In the genomic region with DNA sequence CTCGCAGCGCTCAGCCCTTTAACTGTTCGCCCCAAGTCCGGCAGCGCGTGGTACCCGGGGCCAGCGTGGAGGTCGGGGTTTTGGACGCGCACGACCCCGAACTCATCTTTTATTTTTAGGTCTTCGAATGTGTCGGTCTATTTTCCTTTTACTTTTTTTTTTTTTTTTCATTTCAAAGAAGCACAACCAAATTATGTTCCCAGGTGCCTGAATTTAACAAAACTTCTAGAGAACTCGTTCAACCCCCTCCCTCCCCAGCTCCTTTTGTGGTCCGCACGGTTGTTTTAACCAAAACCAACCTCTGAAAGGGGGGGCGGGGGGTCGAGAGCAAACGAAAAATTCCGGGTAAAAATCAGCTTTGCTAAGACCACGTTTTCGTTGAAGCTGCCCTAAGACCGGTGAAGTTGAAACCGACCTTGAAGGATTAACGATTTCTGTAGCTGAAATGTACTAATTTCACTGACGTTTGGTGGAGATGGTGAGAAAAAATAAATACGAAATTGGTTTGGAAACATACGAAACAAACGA, we compare ENCODE assay signal across 8 mouse cellular contexts. TPM values are rescaled to one million over a fixed set of nuclear protein-coding genes. Genes with fewer than 3 reads are reported as not detected.
DNase-seq lines count a peak whose midpoint lies in the region; ATAC-seq lines count a peak whose summit lies in the region.

No protein-coding gene starts in this region.

- H3K9me3 ChIP-seq in liver, embryonic 11.5 days (ENCODE audit: control insufficient read depth, low read length), result no peaks in the 10 kb centered on the region
- H3K9me3 ChIP-seq in midbrain, embryonic 11.5 days (ENCODE audit: control insufficient read depth, low read length), result no peaks in the 10 kb centered on the region

- intact Hi-C loops in heart, postnatal 36 days (cut with DNase I), result loop anchor here (1.0 kb wide), 1 partner anchor 9 kb away; no protein-coding TSS in a partner anchor
- intact Hi-C loops in gastrocnemius, postnatal 14 days (cut with DNase I; ENCODE audit: low total_unique reads), result loop anchor here (10.0 kb wide), 1 partner anchor 1966 kb away; no protein-coding TSS in a partner anchor

- under 1% methylated on average over 31 of the region's 31 CpGs for WGBS in liver, embryonic 11.5 days
- WGBS in midbrain, embryonic 11.5 days, result 0% methylated on average over 31 of the region's 31 CpGs

- peak overlapping the region; percentile 96 for H3K27ac ChIP-seq in liver, embryonic 11.5 days (ENCODE audit: low read depth, low read length)
- H3K27ac ChIP-seq in midbrain, embryonic 11.5 days (ENCODE audit: low read depth, low read length), result peak overlapping the region; percentile 12; the same call in 1 of the 2 replicates

- no peaks in the 10 kb centered on the region for H3K36me3 ChIP-seq in liver, embryonic 11.5 days (ENCODE audit: control insufficient read depth, insufficient read depth, low read length)
- H3K36me3 ChIP-seq in midbrain, embryonic 11.5 days (ENCODE audit: control insufficient read depth, insufficient read depth, low read length), result no peaks in the 10 kb centered on the region

- no peak for ATAC-seq in liver, embryonic 11.5 days (replicated peaks; ENCODE audit: low FRiP score)
- ATAC-seq in midbrain, embryonic 11.5 days (ENCODE audit: low FRiP score), result no peak

- H3K27me3 ChIP-seq in liver, embryonic 11.5 days (replicated peaks; ENCODE audit: control insufficient read depth, insufficient read depth, low read length), result no peaks in the 10 kb centered on the region
- no peaks in the 10 kb centered on the region for H3K27me3 ChIP-seq in midbrain, embryonic 11.5 days (ENCODE audit: control insufficient read depth, insufficient read depth, low read length)

- peak overlapping the region; percentile 70 for H3K9ac ChIP-seq in liver, embryonic 11.5 days (ENCODE audit: low read depth, low read length)
- peak overlapping the region; percentile 55 for H3K9ac ChIP-seq in midbrain, embryonic 11.5 days (ENCODE audit: low read length)

- peak overlapping the region; percentile 70 for H3K4me3 ChIP-seq in liver, embryonic 11.5 days (ENCODE audit: low read depth, low read length)
- peak overlapping the region; percentile 63 for H3K4me3 ChIP-seq in midbrain, embryonic 11.5 days (ENCODE audit: low read depth, low read length)

- peaks cover 11% of the 10 kb centered on the region for H3K4me1 ChIP-seq in liver, embryonic 11.5 days (replicated peaks; ENCODE audit: control insufficient read depth, insufficient read depth, low read length)
- H3K4me1 ChIP-seq in midbrain, embryonic 11.5 days (ENCODE audit: control insufficient read depth, insufficient read depth, low read length), result peaks cover 8% of the 10 kb centered on the region

- no peak for DNase-seq in liver, embryonic 11.5 days (ENCODE audit: low spot score)
- no peak for DNase-seq in liver
- DNase-seq in c-Kit-positive CD71-positive TER-119-negative erythroid progenitor cells, embryonic 14.5 days (ENCODE audit: low read depth), result peak; percentile 57
- DNase-seq in heart, postnatal 36 days, result peak; percentile 26 to 72
- peak; percentile 98 for DNase-seq in midbrain, embryonic 11.5 days (ENCODE audit: low spot score, missing footprints)
- DNase-seq in left cerebral cortex, adult 8-10 months (ENCODE audit: low spot score in 2 of 2), result no peak
- no peak for DNase-seq in gastrocnemius, postnatal 14 days
- DNase-seq in right cerebral cortex, postnatal 10 days (ENCODE audit: low spot score in 2 of 2), result no peak

- peak overlapping the region; percentile 59 for H3K4me2 ChIP-seq in liver, embryonic 11.5 days
- peak overlapping the region; percentile 56 for H3K4me2 ChIP-seq in midbrain, embryonic 11.5 days

RNA-seq across cellular contexts. Expression of a gene that starts 3.6 kb away (rescaled TPM):
- 57.8 and 61.5 TPM in 2 replicates for polyA plus RNA-seq in liver, embryonic 11.5 days (2014; fragmentation: Nextera tagmentation; extraction: Ambion mirVana)
- total RNA-seq in heart, postnatal 36 days (2021), result under 1 TPM; 0.19 to 0.22 TPM
- 145 and 155 TPM in 2 replicates for polyA plus RNA-seq in midbrain, embryonic 11.5 days (2014; fragmentation: Nextera tagmentation; extraction: Ambion mirVana)
- total RNA-seq in left cerebral cortex, adult 8-10 months (2022), result not detected
- 1 to 10 TPM in 1 of 2 experiments, under 1 TPM in 1; 0.86 to 1.1 TPM for total RNA-seq in gastrocnemius, postnatal 14 days (2021)

RNA-seq across cellular contexts. Expression of a gene that starts 45.5 kb away (rescaled TPM):
- 31.2 and 37.1 TPM in 2 replicates for polyA plus RNA-seq in liver, embryonic 11.5 days (2014; fragmentation: Nextera tagmentation; extraction: Ambion mirVana)
- total RNA-seq in heart, postnatal 36 days (2021), result 10 to 100 TPM; 26.8 to 28.4 TPM
- polyA plus RNA-seq in midbrain, embryonic 11.5 days (2014; fragmentation: Nextera tagmentation; extraction: Ambion mirVana), result 57.6 and 61.2 TPM in 2 replicates
- 10 to 100 TPM; 45.2 to 57.3 (median 55.6) TPM for total RNA-seq in left cerebral cortex, adult 8-10 months (2022)
- 10 to 100 TPM; 15.8 to 18.1 TPM for total RNA-seq in gastrocnemius, postnatal 14 days (2021)

Comparison
In these comparisons a context has a peak if more than half of its experiments do, and no peak if none do; other contexts are left out.
1. DNase-seq: peak in c-Kit-positive CD71-positive TER-119-negative erythroid progenitor cells, embryonic 14.5 days (single experiment), heart, postnatal 36 days (2 of 2) and midbrain, embryonic 11.5 days (single experiment); none in liver, embryonic 11.5 days (single experiment), liver (single experiment), left cerebral cortex, adult 8-10 months (0 of 2), gastrocnemius, postnatal 14 days (single experiment) and right cerebral cortex, postnatal 10 days (0 of 2).